Mouse (Mus musculus) heart, postnatal 4 days (tissue): ENCODE results near the gene Ipp. TPM values are rescaled to one million over a fixed set of nuclear protein-coding genes. Genes with fewer than 3 reads are reported as not detected.
A peak's percentile ranks its signal among the peaks of the same experiment; 100 is the strongest.

ENCODE experiments used
- DNase-seq: peaks from one replicate; pipeline ENCODE4 v3.0.0; 2021
- total RNA-seq, 2 experiments: library from RNA; stranded (reverse); gene quantifications; 2 replicates each; pipeline ENCODE4 v1.2.3; 2021

The Ipp gene
- total RNA-seq, 2 experiments from 2014 or later, result 17.3 to 18.0 TPM

DNA sequence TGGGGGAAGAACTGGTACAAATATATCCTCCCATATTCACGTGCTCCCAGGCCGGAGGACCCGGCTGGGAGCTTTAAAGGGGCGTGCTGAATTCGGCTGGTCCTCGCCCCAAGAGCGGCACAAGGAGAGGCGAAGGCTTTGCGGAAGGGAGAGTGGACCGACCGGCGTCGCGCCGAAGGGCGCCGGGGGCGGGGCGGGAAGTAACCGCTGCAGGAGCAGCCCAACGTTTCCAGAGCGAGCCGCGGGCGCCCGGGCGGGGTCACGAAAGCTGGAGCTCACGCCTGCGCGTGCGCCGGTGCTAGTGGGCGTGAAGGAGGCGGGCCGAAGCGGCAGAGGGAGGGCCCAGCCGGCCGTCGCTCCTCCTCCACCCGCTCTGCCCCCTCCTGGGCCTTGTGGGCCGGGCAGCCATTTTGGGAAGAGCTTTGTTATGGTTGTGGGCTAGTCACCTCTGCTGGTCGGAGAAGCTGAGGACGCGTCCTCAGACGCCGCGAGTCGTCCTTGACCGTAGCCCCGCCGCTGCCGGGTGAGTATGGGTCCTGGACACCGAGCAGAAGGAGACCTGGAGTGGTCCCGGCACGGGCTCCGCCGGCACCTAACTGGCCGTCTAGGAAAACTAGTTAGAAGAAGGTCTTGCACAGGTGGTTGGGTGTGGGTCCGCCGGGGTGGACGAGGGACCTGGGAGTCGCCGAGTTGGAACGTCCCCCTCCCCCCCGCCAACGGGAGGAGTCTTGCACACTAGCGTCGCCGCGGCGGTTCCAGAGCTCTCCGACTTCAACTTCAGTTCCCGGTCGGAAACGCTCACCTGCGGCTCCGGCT lies 50.2 kb downstream of the Ipp start, which contains the start of gene Gpbp1l1:
Gpbp1l1 (plus strand) TSS at position 353 of the 816 bp plus-strand sequence.
- peak; percentile 99 for DNase-seq

DNA sequence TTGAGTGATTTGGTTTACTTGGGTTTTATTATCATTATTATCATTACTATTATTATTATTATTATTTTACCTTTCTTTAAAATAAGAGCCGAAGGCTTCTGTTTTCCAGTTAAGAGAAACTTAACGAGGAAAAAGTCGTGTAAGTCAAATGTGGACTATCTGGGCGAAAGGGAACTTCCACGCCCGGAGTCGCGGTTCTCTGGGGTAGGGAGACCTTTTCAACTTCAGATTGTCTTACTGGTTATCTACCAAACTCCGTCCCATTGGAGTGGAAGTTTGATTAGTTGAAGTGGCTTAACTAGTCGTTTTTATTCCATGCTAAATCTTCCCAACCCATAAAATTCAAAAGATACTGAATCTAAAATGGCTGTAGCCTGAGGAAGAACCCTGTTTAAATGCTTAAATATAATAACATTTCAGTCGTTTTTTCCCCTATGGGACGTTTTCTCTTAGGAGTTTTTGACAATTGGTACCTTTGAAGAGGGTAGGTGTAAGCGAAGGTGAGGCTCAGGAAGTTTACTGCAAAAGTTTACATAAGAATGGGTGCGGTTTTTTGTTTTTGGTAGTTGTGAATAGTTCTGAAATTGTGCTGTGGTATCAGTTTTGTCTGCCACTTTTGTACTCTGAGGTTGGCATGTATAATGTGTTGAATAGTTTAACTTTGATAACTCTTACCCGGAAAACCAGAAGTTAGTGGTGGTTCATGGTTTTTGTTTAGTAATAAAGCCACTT lies 51.0 kb downstream of the Ipp start:
- peak; percentile 12 for DNase-seq

Other genes with a start within 250 kb of the Ipp start
- 10 to 100 TPM; 98.2 to 98.4 TPM for gene Mast2, start 43.4 kb upstream of the Ipp start, total RNA-seq
- 10 to 100 TPM; 18.6 to 20.0 TPM for gene Tmem69, start 48.4 kb downstream of the Ipp start, total RNA-seq
- gene Gpbp1l1, start 50.1 kb downstream of the Ipp start, total RNA-seq, result 10 to 100 TPM; 55.7 to 66.5 TPM
- gene Ccdc17, start 89.1 kb downstream of the Ipp start, total RNA-seq, result 1 to 10 TPM; 1.5 to 4.1 TPM
- 10 to 100 TPM; 89.1 to 92.2 TPM for gene Nasp, start 120.4 kb downstream of the Ipp start, total RNA-seq
- gene Akr1a1, start 144.1 kb downstream of the Ipp start, total RNA-seq, result 100 to 1,000 TPM; 438 to 466 TPM
- gene Prdx1, start 178.0 kb downstream of the Ipp start, total RNA-seq, result 100 to 1,000 TPM; 393 to 438 TPM
- gene Mmachc, start 200.9 kb downstream of the Ipp start, total RNA-seq, result 10 to 100 TPM; 26.5 to 32.4 TPM
- gene Ccdc163, start 201.0 kb downstream of the Ipp start, total RNA-seq, result 10 to 100 TPM; 10.2 to 10.5 TPM
- gene Tesk2, start 213.4 kb downstream of the Ipp start, total RNA-seq, result 1 to 10 TPM; 1.9 to 2.1 TPM